Mouse (Mus musculus): Measurements from ENCODE around the gene Fdx1l.
A peak's percentile ranks its signal among the peaks of the same experiment; 100 is the strongest.

The Fdx1l gene

GRCm38 (mm10) chr9:21073044-21073840 lies at the start of gene Fdx1l, which contains the start of gene Gm49373:
TSS of gene Fdx1l (minus strand) at chr9:21073614.
TSS of gene Gm49373 (minus strand) at chr9:21073096.
- peak; percentile 88 for DNase-seq (ENCODE audit: low read depth, low spot score)

- DNase-seq (ENCODE audit: low read depth, low spot score), result no peak
These were observed 48.1 kb upstream of the Fdx1l start for GRCm38 (mm10) chr9:21121483-21121882.

- no peak for DNase-seq (ENCODE audit: low read depth, low spot score)
These were observed 43.7 kb upstream of the Fdx1l start for GRCm38 (mm10) chr9:21117073-21117472.

GRCm38 (mm10) chr9:21115105-21115504 lies 41.7 kb upstream of the Fdx1l start:
- no peak for DNase-seq (ENCODE audit: low read depth, low spot score)

- DNase-seq (ENCODE audit: low read depth, low spot score), result no peak
These were observed 40.8 kb upstream of the Fdx1l start for GRCm38 (mm10) chr9:21114190-21114589.

GRCm38 (mm10) chr9:21113751-21114150 lies 40.3 kb upstream of the Fdx1l start:
- no peak for DNase-seq (ENCODE audit: low read depth, low spot score)

GRCm38 (mm10) chr9:21107607-21108237 lies 34.3 kb upstream of the Fdx1l start:
- no peak for DNase-seq (ENCODE audit: low read depth, low spot score)

GRCm38 (mm10) chr9:21105760-21106564 lies 32.5 kb upstream of the Fdx1l start:
- DNase-seq (ENCODE audit: low read depth, low spot score), result no peak

GRCm38 (mm10) chr9:21104814-21105213 lies 31.4 kb upstream of the Fdx1l start:
- DNase-seq (ENCODE audit: low read depth, low spot score), result no peak

GRCm38 (mm10) chr9:21102076-21102475 lies 28.7 kb upstream of the Fdx1l start:
- DNase-seq (ENCODE audit: low read depth, low spot score), result no peak

- DNase-seq (ENCODE audit: low read depth, low spot score), result peak; percentile 18
These were observed 27.2 kb upstream of the Fdx1l start for GRCm38 (mm10) chr9:21100447-21101161.

GRCm38 (mm10) chr9:21097793-21098192 lies 24.4 kb upstream of the Fdx1l start:
- no peak for DNase-seq (ENCODE audit: low read depth, low spot score)

- no peak for DNase-seq (ENCODE audit: low read depth, low spot score)
These were observed 22.5 kb upstream of the Fdx1l start for GRCm38 (mm10) chr9:21095958-21096357.

GRCm38 (mm10) chr9:21093423-21093822 lies 20.0 kb upstream of the Fdx1l start:
- DNase-seq (ENCODE audit: low read depth, low spot score), result no peak

- DNase-seq (ENCODE audit: low read depth, low spot score), result peak; percentile 98
These were observed 18.4 kb upstream of the Fdx1l start, which contains the start of the genes Gm38431 and Raver1 for GRCm38 (mm10) chr9:21091707-21092320. TSS of gene Gm38431 (minus strand) at chr9:21091997. TSS of gene Raver1 (minus strand) at chr9:21092008.

GRCm38 (mm10) chr9:21090972-21091706 lies 17.7 kb upstream of the Fdx1l start:
- no peak for DNase-seq (ENCODE audit: low read depth, low spot score)

GRCm38 (mm10) chr9:21090537-21090936 lies 17.1 kb upstream of the Fdx1l start:
- no peak for DNase-seq (ENCODE audit: low read depth, low spot score)

- DNase-seq (ENCODE audit: low read depth, low spot score), result no peak
These were observed 9.9 kb upstream of the Fdx1l start for GRCm38 (mm10) chr9:21083324-21083723.

GRCm38 (mm10) chr9:21081127-21081526 lies 7.7 kb upstream of the Fdx1l start:
- no peak for DNase-seq (ENCODE audit: low read depth, low spot score)

- no peak for DNase-seq (ENCODE audit: low read depth, low spot score)
These were observed 2.2 kb upstream of the Fdx1l start for GRCm38 (mm10) chr9:21075625-21076024.

All from CD4-positive helper T cell, adult 2 months (primary cell).